Mouse (Mus musculus): ENCODE data around the gene Sept8. TPM values are rescaled to one million over a fixed set of nuclear protein-coding genes. Genes with fewer than 3 reads are reported as not detected.

The Sept8 gene
- polyA plus RNA-seq, 1 experiment from 2014 or later: 17.3 TPM

DNA sequence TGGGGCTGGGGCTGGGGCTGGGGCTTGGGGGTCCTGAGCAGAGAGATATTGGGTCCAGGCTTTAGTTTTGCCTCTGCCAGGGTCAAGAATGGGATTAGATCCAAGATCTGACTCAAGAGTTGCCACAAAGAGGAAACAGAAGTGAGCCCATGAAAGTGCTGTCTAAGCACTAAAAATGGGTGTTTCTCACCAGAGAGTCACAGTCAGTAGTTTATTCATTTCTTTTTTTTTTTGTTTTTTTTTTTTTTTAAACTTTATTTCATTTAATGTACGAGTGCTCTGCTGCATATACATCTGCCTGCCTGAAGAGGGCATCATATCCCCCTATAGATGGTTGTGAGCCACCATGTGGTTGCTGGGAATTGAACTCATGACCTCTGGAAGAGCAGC lies 13.2 kb downstream of the Sept8 start:
- H3K27ac ChIP-seq (replicated peaks; ENCODE audit: low read depth, low read length): no peak overlapping the region
- H3K4me1 ChIP-seq (ENCODE audit: control insufficient read depth, insufficient read depth, low read length): no peaks in the 10 kb centered on the region
- peaks cover 2% of the 10 kb centered on the region; the same call in 1 of the 2 replicates for H3K36me3 ChIP-seq (replicated peaks; ENCODE audit: control insufficient read depth, insufficient read depth, low read depth, low read length)
- WGBS: 91% methylated on average over 1 of the region's 1 CpGs
- ATAC-seq (replicated peaks; ENCODE audit: insufficient number of reproducible peaks, low FRiP score, low TSS enrichment, low read depth): no peak
- no peak overlapping the region for H3K4me2 ChIP-seq (ENCODE audit: low read depth, low read length)
- H3K27me3 ChIP-seq (ENCODE audit: control insufficient read depth, insufficient read depth, low read length): no peaks in the 10 kb centered on the region
- no peak overlapping the region for H3K4me3 ChIP-seq (ENCODE audit: low read depth, low read length)
- no peak for DNase-seq (ENCODE audit: low spot score)
- H3K9ac ChIP-seq (replicated peaks; ENCODE audit: low read length): no peak overlapping the region
- no peaks in the 10 kb centered on the region for H3K9me3 ChIP-seq (replicated peaks; ENCODE audit: control insufficient read depth, low read length)

DNA sequence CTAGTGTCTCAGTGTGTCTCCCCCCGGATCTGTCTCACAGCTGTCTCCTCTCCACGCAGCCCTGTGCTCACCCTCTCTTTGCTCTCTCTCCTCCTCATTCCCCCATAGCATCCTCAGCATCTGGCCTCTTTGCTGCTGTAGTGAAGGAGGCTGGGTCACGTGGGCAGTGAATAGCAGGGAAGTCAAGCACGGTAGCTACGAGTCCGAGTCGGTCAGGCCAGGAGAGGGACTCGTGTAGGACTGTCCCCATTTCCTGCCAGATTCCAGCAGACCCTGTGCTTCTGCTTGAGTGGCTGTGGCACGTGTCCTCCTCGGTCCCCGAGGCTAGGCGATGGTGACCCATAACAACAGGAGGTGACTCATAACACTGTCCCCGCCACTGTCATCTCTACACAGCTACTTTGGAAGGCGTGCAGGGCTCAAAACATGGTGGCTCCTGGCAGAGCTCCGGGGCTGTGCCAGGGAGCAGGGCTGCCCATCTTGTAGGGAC lies 20.0 kb downstream of the Sept8 start:
- no peak for DNase-seq (ENCODE audit: low spot score)
- 0 out of 2 replicates have a peak, but pooled peaks have one; percentile 42 for ATAC-seq (replicated peaks; ENCODE audit: insufficient number of reproducible peaks, low FRiP score, low TSS enrichment, low read depth)
- WGBS: 66% methylated on average over 15 of the region's 15 CpGs
- Histone ChIP-seq H3K27ac (replicated peaks; ENCODE audit: low read depth, low read length) (no peak overlapping the region), H3K36me3 (replicated peaks; ENCODE audit: control insufficient read depth, insufficient read depth, low read depth, low read length) (no peaks in the 10 kb centered on the region; the same call in 1 of the 2 replicates), H3K9me3 (replicated peaks; ENCODE audit: control insufficient read depth, low read length) (no peaks in the 10 kb centered on the region), H3K9ac (replicated peaks; ENCODE audit: low read length) (no peak overlapping the region), H3K4me1 (ENCODE audit: control insufficient read depth, insufficient read depth, low read length) (no peaks in the 10 kb centered on the region), H3K4me2 (ENCODE audit: low read depth, low read length) (no peak overlapping the region), H3K4me3 (ENCODE audit: low read depth, low read length) (no peak overlapping the region), H3K27me3 (ENCODE audit: control insufficient read depth, insufficient read depth, low read length) (no peaks in the 10 kb centered on the region)

DNA sequence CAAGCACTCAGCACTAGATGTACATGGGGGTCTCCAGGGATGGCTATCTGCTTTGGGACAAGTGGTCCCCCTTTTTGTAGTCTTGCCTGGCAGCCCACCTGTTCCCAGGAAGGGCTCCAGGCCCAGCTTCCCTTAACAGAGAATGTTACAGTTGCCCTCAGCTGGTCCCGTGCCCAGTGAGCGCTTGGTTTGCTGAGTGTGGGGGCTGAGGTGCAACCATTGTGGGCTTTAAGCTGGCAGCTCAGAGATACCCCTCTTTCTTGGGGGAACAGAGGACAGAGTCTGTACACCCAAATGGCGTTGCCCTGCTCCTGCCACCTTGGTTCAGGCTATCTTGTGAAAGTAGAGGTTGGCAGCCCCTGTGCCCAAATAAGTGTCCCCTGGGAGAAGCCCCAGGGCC lies 21.3 kb downstream of the Sept8 start:
- H3K4me1 ChIP-seq (ENCODE audit: control insufficient read depth, insufficient read depth, low read length): no peaks in the 10 kb centered on the region
- no peak for ATAC-seq (replicated peaks; ENCODE audit: insufficient number of reproducible peaks, low FRiP score, low TSS enrichment, low read depth)
- WGBS: 83% methylated on average over 3 of the region's 3 CpGs
- no peak overlapping the region for H3K4me2 ChIP-seq (ENCODE audit: low read depth, low read length)
- no peak overlapping the region for H3K27ac ChIP-seq (replicated peaks; ENCODE audit: low read depth, low read length)
- no peaks in the 10 kb centered on the region for H3K9me3 ChIP-seq (replicated peaks; ENCODE audit: control insufficient read depth, low read length)
- DNase-seq (ENCODE audit: low spot score): no peak
- no peaks in the 10 kb centered on the region for H3K27me3 ChIP-seq (ENCODE audit: control insufficient read depth, insufficient read depth, low read length)
- H3K4me3 ChIP-seq (ENCODE audit: low read depth, low read length): no peak overlapping the region
- no peak overlapping the region for H3K9ac ChIP-seq (replicated peaks; ENCODE audit: low read length)
- no peaks in the 10 kb centered on the region; the same call in 1 of the 2 replicates for H3K36me3 ChIP-seq (replicated peaks; ENCODE audit: control insufficient read depth, insufficient read depth, low read depth, low read length)

DNA sequence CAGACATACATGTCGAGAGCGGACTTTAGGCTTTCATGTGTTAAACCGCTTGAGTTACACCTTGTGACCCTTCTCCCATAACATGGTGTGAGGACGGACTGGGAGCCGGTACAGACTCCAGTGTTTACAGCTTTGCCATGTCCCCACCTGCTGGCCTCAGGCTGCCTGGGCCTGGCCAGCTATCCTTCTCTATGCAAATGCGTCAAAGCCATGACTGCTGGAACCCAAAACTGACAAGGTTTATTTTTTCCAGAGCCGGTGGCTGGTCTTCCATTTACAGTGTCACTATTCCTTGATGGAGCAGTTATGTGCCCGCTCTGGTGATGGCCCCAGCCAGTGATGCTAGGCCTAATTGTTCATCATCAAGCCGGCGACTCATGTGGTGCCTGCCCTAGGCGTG lies 22.2 kb downstream of the Sept8 start:
- Histone ChIP-seq H3K27me3 (ENCODE audit: control insufficient read depth, insufficient read depth, low read length) (no peaks in the 10 kb centered on the region), H3K36me3 (replicated peaks; ENCODE audit: control insufficient read depth, insufficient read depth, low read depth, low read length) (no peaks in the 10 kb centered on the region; the same call in 1 of the 2 replicates), H3K4me3 (ENCODE audit: low read depth, low read length) (no peak overlapping the region), H3K9ac (replicated peaks; ENCODE audit: low read length) (no peak overlapping the region), H3K4me1 (ENCODE audit: control insufficient read depth, insufficient read depth, low read length) (no peaks in the 10 kb centered on the region), H3K9me3 (replicated peaks; ENCODE audit: control insufficient read depth, low read length) (no peaks in the 10 kb centered on the region), H3K4me2 (ENCODE audit: low read depth, low read length) (no peak overlapping the region), H3K27ac (replicated peaks; ENCODE audit: low read depth, low read length) (no peak overlapping the region)
- ATAC-seq (replicated peaks; ENCODE audit: insufficient number of reproducible peaks, low FRiP score, low TSS enrichment, low read depth) (no peak), DNase-seq (ENCODE audit: low spot score) (no peak)
- 87% methylated on average over 11 of the region's 11 CpGs for WGBS

DNA sequence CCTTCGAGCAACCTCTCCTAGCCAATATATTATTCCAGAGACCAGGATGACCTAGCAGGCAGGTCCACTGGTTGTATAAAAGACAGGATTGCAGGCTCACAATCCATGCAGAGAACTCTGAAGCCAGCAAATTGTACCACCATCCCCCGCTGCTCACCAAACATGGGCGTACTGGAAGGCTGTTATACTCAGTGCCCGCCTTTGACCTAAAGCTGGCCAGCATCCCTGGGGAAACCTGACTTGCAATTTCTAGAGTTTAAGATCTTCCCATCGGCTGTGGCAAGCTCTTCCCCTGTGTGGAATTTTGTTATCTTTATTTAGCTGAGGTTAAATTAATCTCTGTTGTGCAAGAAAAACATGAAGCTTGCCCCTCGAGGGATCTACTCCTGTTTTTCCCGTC lies 24.0 kb downstream of the Sept8 start:
- Histone ChIP-seq H3K9ac (replicated peaks; ENCODE audit: low read length) (no peak overlapping the region), H3K27ac (replicated peaks; ENCODE audit: low read depth, low read length) (no peak overlapping the region), H3K4me2 (ENCODE audit: low read depth, low read length) (no peak overlapping the region), H3K9me3 (replicated peaks; ENCODE audit: control insufficient read depth, low read length) (no peaks in the 10 kb centered on the region), H3K27me3 (ENCODE audit: control insufficient read depth, insufficient read depth, low read length) (no peaks in the 10 kb centered on the region), H3K36me3 (replicated peaks; ENCODE audit: control insufficient read depth, insufficient read depth, low read depth, low read length) (no peaks in the 10 kb centered on the region), H3K4me3 (ENCODE audit: low read depth, low read length) (no peak overlapping the region), H3K4me1 (ENCODE audit: control insufficient read depth, insufficient read depth, low read length) (no peaks in the 10 kb centered on the region)
- WGBS: 56% methylated on average over 7 of the region's 7 CpGs
- DNase-seq (ENCODE audit: low spot score): no peak
- no peak for ATAC-seq (replicated peaks; ENCODE audit: insufficient number of reproducible peaks, low FRiP score, low TSS enrichment, low read depth)

DNA sequence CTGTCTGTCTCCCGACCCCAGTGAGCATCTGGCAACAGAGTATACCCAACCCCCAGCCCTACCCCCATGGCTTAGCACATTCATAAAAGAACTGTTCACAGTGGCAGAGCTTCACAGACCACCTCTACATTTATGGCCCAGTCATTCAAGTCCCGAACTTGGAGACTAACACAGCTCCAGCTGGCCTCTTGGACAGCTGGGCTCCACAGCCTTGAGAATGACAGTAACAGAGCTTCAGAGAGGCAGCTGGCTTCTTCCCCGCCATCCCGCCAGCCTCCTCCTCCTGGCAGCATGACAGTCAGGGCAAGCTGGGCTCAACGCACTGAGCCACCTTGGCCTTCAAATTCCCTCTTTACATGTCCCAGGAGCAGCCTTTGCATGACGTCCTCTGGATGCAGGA lies 27.2 kb downstream of the Sept8 start:
- Histone ChIP-seq H3K27ac (replicated peaks; ENCODE audit: low read depth, low read length) (no peak overlapping the region), H3K4me3 (ENCODE audit: low read depth, low read length) (no peak overlapping the region), H3K4me2 (ENCODE audit: low read depth, low read length) (no peak overlapping the region), H3K27me3 (ENCODE audit: control insufficient read depth, insufficient read depth, low read length) (no peaks in the 10 kb centered on the region), H3K36me3 (replicated peaks; ENCODE audit: control insufficient read depth, insufficient read depth, low read depth, low read length) (no peaks in the 10 kb centered on the region), H3K9me3 (replicated peaks; ENCODE audit: control insufficient read depth, low read length) (no peaks in the 10 kb centered on the region), H3K4me1 (ENCODE audit: control insufficient read depth, insufficient read depth, low read length) (no peaks in the 10 kb centered on the region), H3K9ac (replicated peaks; ENCODE audit: low read length) (no peak overlapping the region)
- ATAC-seq (replicated peaks; ENCODE audit: insufficient number of reproducible peaks, low FRiP score, low TSS enrichment, low read depth) (no peak), DNase-seq (ENCODE audit: low spot score) (no peak)
- 69% methylated on average over 6 of the region's 6 CpGs for WGBS

DNA sequence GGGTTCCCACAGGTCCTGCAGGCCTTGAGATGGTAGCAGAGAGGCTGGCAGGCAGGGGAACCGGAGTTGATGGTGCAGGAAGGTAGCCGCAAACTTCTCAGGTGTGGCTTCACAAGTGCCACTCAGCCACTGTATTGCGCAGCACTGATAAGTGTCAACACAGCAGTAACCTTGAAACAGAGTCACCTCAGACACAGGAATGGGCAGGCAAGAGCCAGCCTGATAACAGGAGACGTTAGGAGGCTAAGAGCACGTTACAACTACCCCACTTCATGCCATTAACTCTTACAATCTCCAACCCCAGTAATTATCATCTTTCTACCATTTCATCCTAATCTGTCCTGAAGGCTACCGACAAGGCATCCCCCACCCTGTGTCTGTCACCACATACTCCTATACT lies 28.5 kb downstream of the Sept8 start:
- H3K27me3 ChIP-seq (ENCODE audit: control insufficient read depth, insufficient read depth, low read length): no peaks in the 10 kb centered on the region
- DNase-seq (ENCODE audit: low spot score) (no peak), ATAC-seq (replicated peaks; ENCODE audit: insufficient number of reproducible peaks, low FRiP score, low TSS enrichment, low read depth) (no peak)
- no peak overlapping the region for H3K4me3 ChIP-seq (ENCODE audit: low read depth, low read length)
- no peak overlapping the region for H3K27ac ChIP-seq (replicated peaks; ENCODE audit: low read depth, low read length)
- H3K36me3 ChIP-seq (replicated peaks; ENCODE audit: control insufficient read depth, insufficient read depth, low read depth, low read length): no peaks in the 10 kb centered on the region
- H3K4me2 ChIP-seq (ENCODE audit: low read depth, low read length): no peak overlapping the region
- H3K9ac ChIP-seq (replicated peaks; ENCODE audit: low read length): no peak overlapping the region
- WGBS: 86% methylated on average over 6 of the region's 6 CpGs
- H3K9me3 ChIP-seq (replicated peaks; ENCODE audit: control insufficient read depth, low read length): no peaks in the 10 kb centered on the region
- H3K4me1 ChIP-seq (ENCODE audit: control insufficient read depth, insufficient read depth, low read length): no peaks in the 10 kb centered on the region

DNA sequence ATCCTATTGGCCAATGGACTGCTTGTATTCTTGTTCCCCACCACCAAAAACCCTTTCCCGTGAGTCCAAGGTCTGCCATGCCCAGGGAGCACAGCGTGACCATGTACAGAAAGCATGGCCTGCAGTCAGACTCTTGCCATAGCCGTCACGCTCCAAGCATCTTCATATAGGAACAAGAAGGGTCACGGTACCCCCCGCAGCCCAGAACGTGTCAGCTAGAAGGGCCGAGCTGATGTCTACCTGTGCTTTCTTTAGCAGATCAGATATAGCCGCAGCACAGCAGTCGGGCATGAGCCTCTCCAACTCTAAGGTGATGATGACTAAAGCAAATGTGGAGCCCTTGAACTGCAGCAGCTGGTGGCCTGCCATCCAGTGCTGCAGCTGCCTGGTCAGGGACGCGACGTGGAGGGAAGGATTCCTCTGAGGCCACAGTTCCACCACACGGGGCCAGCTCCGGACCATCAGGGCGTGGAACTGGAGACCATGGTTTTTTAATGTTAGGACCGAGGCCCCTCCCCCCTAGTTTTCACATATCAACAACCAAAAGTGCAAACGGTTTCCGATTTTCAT lies 29.1 kb downstream of the Sept8 start:
- no peak overlapping the region for H3K27ac ChIP-seq (replicated peaks; ENCODE audit: low read depth, low read length)
- DNase-seq (ENCODE audit: low spot score) (no peak), ATAC-seq (replicated peaks; ENCODE audit: insufficient number of reproducible peaks, low FRiP score, low TSS enrichment, low read depth) (no peak)
- no peaks in the 10 kb centered on the region for H3K27me3 ChIP-seq (ENCODE audit: control insufficient read depth, insufficient read depth, low read length)
- no peak overlapping the region for H3K4me2 ChIP-seq (ENCODE audit: low read depth, low read length)
- no peaks in the 10 kb centered on the region for H3K4me1 ChIP-seq (ENCODE audit: control insufficient read depth, insufficient read depth, low read length)
- H3K9me3 ChIP-seq (replicated peaks; ENCODE audit: control insufficient read depth, low read length): no peaks in the 10 kb centered on the region
- 85% methylated on average over 19 of the region's 19 CpGs for WGBS
- no peaks in the 10 kb centered on the region for H3K36me3 ChIP-seq (replicated peaks; ENCODE audit: control insufficient read depth, insufficient read depth, low read depth, low read length)
- no peak overlapping the region for H3K4me3 ChIP-seq (ENCODE audit: low read depth, low read length)
- H3K9ac ChIP-seq (replicated peaks; ENCODE audit: low read length): no peak overlapping the region
